Mouse (Mus musculus): ENCODE measurements at regions not wholly inside any gene's neighbourhood (a gene's known extent, or its start where the extent isn't known, plus 50 kb on each side); places are given as distances from the start of the nearest gene placed in this dataset.

DNA sequence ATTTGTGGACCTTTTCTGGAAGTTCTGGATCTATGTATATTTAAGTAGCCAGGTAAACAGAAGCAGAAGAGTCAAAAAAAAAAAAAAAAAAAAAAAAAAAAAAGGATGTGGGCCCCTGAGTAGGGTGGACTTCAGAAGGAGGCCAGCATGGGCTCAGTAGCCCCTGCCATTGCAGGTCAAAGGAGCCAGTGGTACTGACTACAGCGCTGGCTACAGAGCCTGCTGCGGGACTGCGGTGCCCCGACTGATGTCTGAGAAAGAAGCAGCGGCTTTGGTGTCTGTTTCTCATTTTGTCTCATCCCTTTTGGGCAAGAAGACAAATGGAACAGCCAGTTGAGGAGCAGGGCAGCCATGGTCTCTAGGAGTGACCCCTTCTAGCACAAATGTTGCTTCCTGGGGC is 134.9 kb downstream of the Gm4791 start:
- Histone ChIP-seq H3K4me1 (no peaks in the 10 kb centered on the region), H3K27me3 (replicated peaks) (no peaks in the 10 kb centered on the region)

DNA sequence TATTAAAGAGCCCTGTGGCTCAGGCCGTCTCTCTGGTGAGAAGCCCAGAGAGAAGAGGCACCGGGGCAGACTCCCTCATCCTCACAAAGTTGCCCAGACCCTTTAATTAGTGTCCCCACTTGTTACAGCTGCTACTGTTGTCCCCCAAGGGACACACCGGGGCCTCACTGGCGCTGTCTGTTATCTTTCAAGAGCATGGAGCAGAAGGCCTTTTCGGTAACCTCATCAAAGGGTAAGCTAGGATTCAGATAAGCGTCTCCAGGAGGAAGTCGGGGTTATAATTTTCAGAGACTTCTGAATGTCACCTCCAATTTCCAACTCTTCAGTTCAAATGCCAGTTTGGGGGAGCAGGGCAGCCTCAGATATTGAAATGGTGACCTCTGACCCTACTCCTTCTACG is 135.3 kb downstream of the Gm4791 start:
- 88% methylated on average over 8 of the region's 8 CpGs for WGBS
- Histone ChIP-seq H3K4me1 (no peaks in the 10 kb centered on the region), H3K4me3 (replicated peaks) (no peak overlapping the region), H3K4me2 (no peak overlapping the region), H3K27me3 (replicated peaks) (no peaks in the 10 kb centered on the region), H3K36me3 (no peaks in the 10 kb centered on the region), H3K9ac (replicated peaks) (no peak overlapping the region), H3K27ac (replicated peaks) (no peak overlapping the region), H3K9me3 (replicated peaks) (no peaks in the 10 kb centered on the region)
- no peak for ATAC-seq (ENCODE audit: low FRiP score)

More for the DNA sequence above, 134.9 kb downstream of the Gm4791 start:
- Histone ChIP-seq H3K4me2 (no peak overlapping the region), H3K9me3 (replicated peaks) (no peaks in the 10 kb centered on the region), H3K36me3 (no peaks in the 10 kb centered on the region), H3K4me3 (replicated peaks) (no peak overlapping the region), H3K27ac (replicated peaks) (no peak overlapping the region), H3K9ac (replicated peaks) (no peak overlapping the region)
- WGBS: 87% methylated on average over 5 of the region's 5 CpGs
- no peak for ATAC-seq (ENCODE audit: low FRiP score)

- Histone ChIP-seq H3K9ac (replicated peaks) (no peak overlapping the region), H3K36me3 (no peaks in the 10 kb centered on the region), H3K4me3 (replicated peaks) (no peak overlapping the region), H3K9me3 (replicated peaks) (no peaks in the 10 kb centered on the region), H3K4me2 (no peak overlapping the region), H3K27ac (replicated peaks) (no peak overlapping the region), H3K4me1 (no peaks in the 10 kb centered on the region), H3K27me3 (replicated peaks) (no peaks in the 10 kb centered on the region)
- 83% methylated on average over 4 of the region's 4 CpGs for WGBS
- ATAC-seq (ENCODE audit: low FRiP score): no peak
Observed at GRCm38 (mm10) chr9:47134479-47134878, 135.9 kb downstream of the Gm4791 start.

- H3K4me1 ChIP-seq: no peaks in the 10 kb centered on the region
- WGBS: 96% methylated on average over 5 of the region's 5 CpGs
- no peak for ATAC-seq (ENCODE audit: low FRiP score)
Observed at GRCm38 (mm10) chr9:47136641-47137040, 138.1 kb downstream of the Gm4791 start.

GRCm38 (mm10) chr9:47153471-47153870 is 154.9 kb downstream of the Gm4791 start:
- H3K9me3 ChIP-seq (replicated peaks): no peaks in the 10 kb centered on the region
- no peaks in the 10 kb centered on the region for H3K4me1 ChIP-seq
- H3K4me2 ChIP-seq: no peak overlapping the region
- no peak overlapping the region for H3K27ac ChIP-seq (replicated peaks)
- no peaks in the 10 kb centered on the region for H3K36me3 ChIP-seq
- no peak overlapping the region for H3K9ac ChIP-seq (replicated peaks)
- 80% methylated on average over 7 of the region's 7 CpGs for WGBS
- no peak for ATAC-seq (ENCODE audit: low FRiP score)
- H3K27me3 ChIP-seq (replicated peaks): no peaks in the 10 kb centered on the region
- no peak overlapping the region for H3K4me3 ChIP-seq (replicated peaks)

More at GRCm38 (mm10) chr9:47136641-47137040, 138.1 kb downstream of the Gm4791 start:
- Histone ChIP-seq H3K9me3 (replicated peaks) (no peaks in the 10 kb centered on the region), H3K27ac (replicated peaks) (no peak overlapping the region), H3K27me3 (replicated peaks) (no peaks in the 10 kb centered on the region), H3K4me3 (replicated peaks) (no peak overlapping the region), H3K9ac (replicated peaks) (no peak overlapping the region), H3K36me3 (no peaks in the 10 kb centered on the region), H3K4me2 (no peak overlapping the region)

DNA sequence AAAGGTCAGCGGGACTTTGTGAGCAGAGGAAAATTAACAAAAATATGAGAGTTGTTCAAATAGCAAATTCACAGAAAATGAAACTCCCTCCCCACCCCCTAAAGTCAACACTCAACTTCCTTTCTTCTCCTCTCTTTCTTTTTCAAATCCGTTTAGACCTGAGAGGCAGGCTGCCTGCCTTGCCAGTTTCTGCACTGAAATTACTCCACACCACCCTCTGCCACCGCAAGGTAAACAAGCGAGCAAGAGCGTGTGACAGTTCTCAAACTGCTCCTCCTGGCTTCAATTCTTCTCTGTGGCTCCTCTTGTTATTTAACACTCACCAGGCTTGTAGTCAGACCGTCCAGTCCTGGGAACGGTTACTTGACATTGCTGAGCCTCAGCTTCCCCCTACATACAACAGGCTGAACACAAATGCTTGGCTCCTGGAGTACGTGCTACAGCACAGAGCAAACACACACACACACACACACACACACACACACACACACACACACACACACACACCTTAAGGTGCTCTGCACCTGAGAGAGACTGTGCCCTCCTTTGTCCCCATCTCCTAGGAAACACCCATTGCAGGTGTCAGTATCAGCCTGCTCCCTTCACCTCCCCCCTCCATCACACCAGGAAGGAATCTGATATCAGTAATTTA is 167.1 kb downstream of the Gm4791 start:
- no peak overlapping the region for H3K4me3 ChIP-seq (replicated peaks)
- no peak overlapping the region for H3K9ac ChIP-seq (replicated peaks)
- H3K4me2 ChIP-seq: no peak overlapping the region
- no peaks in the 10 kb centered on the region for H3K9me3 ChIP-seq (replicated peaks)
- H3K36me3 ChIP-seq: no peaks in the 10 kb centered on the region
- 38% methylated on average over 8 of the region's 8 CpGs for WGBS
- H3K4me1 ChIP-seq: peaks cover 3% of the 10 kb centered on the region; the same call in 1 of the 2 replicates
- ATAC-seq (ENCODE audit: low FRiP score): no peak
- H3K27me3 ChIP-seq (replicated peaks): no peaks in the 10 kb centered on the region
- H3K27ac ChIP-seq (replicated peaks): no peak overlapping the region

GRCm38 (mm10) chr9:47167681-47168240 is 169.2 kb downstream of the Gm4791 start:
- Histone ChIP-seq H3K9ac (replicated peaks) (no peak overlapping the region), H3K9me3 (replicated peaks) (no peaks in the 10 kb centered on the region), H3K36me3 (no peaks in the 10 kb centered on the region), H3K27ac (replicated peaks) (no peak overlapping the region), H3K4me2 (no peak overlapping the region), H3K27me3 (replicated peaks) (no peaks in the 10 kb centered on the region), H3K4me3 (replicated peaks) (no peak overlapping the region), H3K4me1 (peaks cover 3% of the 10 kb centered on the region; the same call in 1 of the 2 replicates)
- no peak for ATAC-seq (ENCODE audit: low FRiP score)
- 85% methylated on average over 20 of the region's 20 CpGs for WGBS

DNA sequence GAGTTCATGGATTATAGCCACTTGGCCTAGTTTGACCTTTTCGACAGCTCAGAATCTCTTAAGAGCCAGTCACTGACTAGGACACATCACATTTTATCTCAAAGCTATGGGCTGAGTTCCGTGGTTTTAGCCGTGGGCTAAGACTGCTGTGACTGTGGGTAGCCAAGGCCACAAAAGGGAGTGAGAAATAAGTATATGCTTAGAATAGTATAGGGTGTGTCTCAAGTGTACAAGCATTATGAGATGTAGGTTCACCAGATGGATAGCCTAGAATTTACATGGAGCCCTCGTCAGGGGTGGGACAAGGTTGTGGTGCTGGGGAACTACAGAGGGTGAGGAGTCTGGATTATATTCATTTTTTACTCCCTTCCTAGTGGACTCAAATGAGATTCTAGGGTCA is 177.5 kb downstream of the Gm4791 start:
- H3K9me3 ChIP-seq (replicated peaks): no peaks in the 10 kb centered on the region
- no peak overlapping the region for H3K9ac ChIP-seq (replicated peaks)
- no peak overlapping the region for H3K27ac ChIP-seq (replicated peaks)
- ATAC-seq (ENCODE audit: low FRiP score): no peak
- no peak overlapping the region for H3K4me2 ChIP-seq
- WGBS: 91% methylated on average over 4 of the region's 4 CpGs
- H3K4me3 ChIP-seq (replicated peaks): no peak overlapping the region
- no peaks in the 10 kb centered on the region for H3K27me3 ChIP-seq (replicated peaks)
- no peaks in the 10 kb centered on the region for H3K4me1 ChIP-seq
- H3K36me3 ChIP-seq: no peaks in the 10 kb centered on the region

- 67% methylated on average over 3 of the region's 3 CpGs for WGBS
- no peaks in the 10 kb centered on the region for H3K9me3 ChIP-seq (replicated peaks)
- ATAC-seq (ENCODE audit: low FRiP score): no peak
Observed at GRCm38 (mm10) chr9:47218101-47218500, 219.6 kb downstream of the Gm4791 start.

GRCm38 (mm10) chr9:47223536-47223935 is 225.0 kb downstream of the Gm4791 start:
- 58% methylated on average over 2 of the region's 2 CpGs for WGBS
- ATAC-seq (ENCODE audit: low FRiP score): no peak
- H3K27ac ChIP-seq (replicated peaks): no peak overlapping the region
- H3K27me3 ChIP-seq (replicated peaks): no peaks in the 10 kb centered on the region
- no peaks in the 10 kb centered on the region for H3K36me3 ChIP-seq
- H3K9me3 ChIP-seq (replicated peaks): no peaks in the 10 kb centered on the region
- no peak overlapping the region for H3K4me3 ChIP-seq (replicated peaks)
- H3K9ac ChIP-seq (replicated peaks): no peak overlapping the region
- H3K4me1 ChIP-seq: peaks cover under 1% of the 10 kb centered on the region; the same call in 1 of the 2 replicates
- no peak overlapping the region for H3K4me2 ChIP-seq

More at GRCm38 (mm10) chr9:47218101-47218500, 219.6 kb downstream of the Gm4791 start:
- Histone ChIP-seq H3K4me2 (no peak overlapping the region), H3K27me3 (replicated peaks) (no peaks in the 10 kb centered on the region), H3K27ac (replicated peaks) (no peak overlapping the region), H3K36me3 (no peaks in the 10 kb centered on the region), H3K9ac (replicated peaks) (no peak overlapping the region), H3K4me1 (no peaks in the 10 kb centered on the region), H3K4me3 (replicated peaks) (no peak overlapping the region)

DNA sequence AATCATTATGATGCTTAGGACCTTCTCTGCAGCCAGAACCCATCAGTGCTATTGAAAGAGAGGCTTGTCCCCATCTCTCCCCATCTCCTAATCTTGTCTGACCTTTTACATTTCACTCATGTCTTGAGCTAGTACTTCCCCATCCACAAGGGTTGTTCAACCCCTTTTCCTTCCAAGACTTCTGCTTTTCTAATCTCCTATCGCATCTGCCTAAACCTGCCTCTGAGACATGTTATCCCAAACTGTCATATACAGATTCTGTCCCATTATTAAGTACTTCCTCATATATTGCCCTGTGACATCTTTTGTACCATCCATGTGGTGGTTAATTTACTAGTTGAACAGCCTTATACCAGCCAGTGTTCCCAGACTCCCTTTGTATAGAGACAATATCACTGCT is 225.7 kb downstream of the Gm4791 start:
- Histone ChIP-seq H3K36me3 (no peaks in the 10 kb centered on the region), H3K4me3 (replicated peaks) (no peak overlapping the region), H3K27ac (replicated peaks) (no peak overlapping the region), H3K9me3 (replicated peaks) (no peaks in the 10 kb centered on the region), H3K4me1 (peaks cover 3% of the 10 kb centered on the region; the same call in 1 of the 2 replicates), H3K27me3 (replicated peaks) (no peaks in the 10 kb centered on the region), H3K4me2 (no peak overlapping the region), H3K9ac (replicated peaks) (no peak overlapping the region)
- 100% methylated on average over 1 of the region's 1 CpGs for WGBS
- no peak for ATAC-seq (ENCODE audit: low FRiP score)

DNA sequence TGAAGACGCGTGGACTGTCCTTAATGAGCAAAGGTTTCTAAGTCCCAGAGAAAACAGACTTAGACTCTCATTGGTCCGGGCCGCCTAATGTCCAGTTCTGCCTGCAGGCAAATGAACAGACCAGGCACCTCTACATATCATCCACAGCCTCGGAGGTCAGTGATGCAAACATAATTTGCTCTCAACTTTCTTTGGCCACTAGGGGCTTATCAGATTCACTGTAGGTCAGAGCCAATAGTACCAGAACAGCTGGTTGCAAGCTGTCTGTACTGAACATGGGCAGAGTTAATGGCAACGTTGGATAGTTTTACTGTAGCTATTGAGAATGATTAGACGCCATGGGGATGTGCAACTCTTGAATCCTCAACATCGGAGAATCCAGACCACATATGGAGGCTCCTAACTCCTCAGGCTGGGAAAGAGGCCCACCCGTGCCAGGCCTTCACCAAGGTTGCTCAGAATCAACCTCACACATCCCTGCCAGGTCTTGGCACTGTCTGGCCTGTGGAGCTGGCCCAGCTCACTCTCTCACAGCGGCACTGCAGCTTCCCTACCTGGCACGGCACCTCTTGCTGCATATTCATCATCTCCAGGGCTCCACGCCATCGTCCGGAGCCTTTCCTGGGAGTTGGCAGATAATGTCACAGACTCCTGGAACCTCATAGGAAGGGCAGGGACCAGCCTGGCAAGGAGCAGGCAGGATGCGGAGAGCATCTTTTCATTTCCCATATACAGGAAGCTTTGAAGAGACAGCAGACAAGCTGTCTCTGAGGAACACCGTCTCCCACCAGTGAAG is 228.1 kb downstream of the Gm4791 start:
- Histone ChIP-seq H3K9me3 (replicated peaks) (no peaks in the 10 kb centered on the region), H3K27me3 (replicated peaks) (no peaks in the 10 kb centered on the region), H3K27ac (replicated peaks) (no peak overlapping the region), H3K4me1 (peaks cover 3% of the 10 kb centered on the region; the same call in 1 of the 2 replicates), H3K4me2 (no peak overlapping the region), H3K36me3 (no peaks in the 10 kb centered on the region), H3K4me3 (replicated peaks) (no peak overlapping the region), H3K9ac (replicated peaks) (no peak overlapping the region)
- no peak for ATAC-seq (ENCODE audit: low FRiP score)
- WGBS: 83% methylated on average over 16 of the region's 16 CpGs
